Mouse (Mus musculus) left cerebral cortex, postnatal 4 days (tissue): ENCODE results near the gene Ssh2. TPM values are rescaled to one million over a fixed set of nuclear protein-coding genes. Genes with fewer than 3 reads are reported as not detected.
A peak's percentile ranks its signal among the peaks of the same experiment; 100 is the strongest.
"Not testable (repeated sequence)": the region's sequence is repeated elsewhere in the genome, so short reads cannot be mapped to it uniquely, and the experiment has no call there.

Experiments used
- DNase-seq: peaks from one replicate; pipeline ENCODE4 v3.0.0-alpha.2; 2022
- intact Hi-C: fragments of 180-260 bp; cut with DNase I; formaldehyde crosslinking; loops from one replicate; pipeline ENCODE4 v1.15.1; 2025
- total RNA-seq, 2 experiments: library from RNA; stranded (reverse); gene quantifications; 2 replicates each; pipeline ENCODE4 v1.2.3; 2021

Ssh2 gene
- total RNA-seq, 2 experiments from 2014 or later = 60.7 to 62.3 TPM

DNA sequence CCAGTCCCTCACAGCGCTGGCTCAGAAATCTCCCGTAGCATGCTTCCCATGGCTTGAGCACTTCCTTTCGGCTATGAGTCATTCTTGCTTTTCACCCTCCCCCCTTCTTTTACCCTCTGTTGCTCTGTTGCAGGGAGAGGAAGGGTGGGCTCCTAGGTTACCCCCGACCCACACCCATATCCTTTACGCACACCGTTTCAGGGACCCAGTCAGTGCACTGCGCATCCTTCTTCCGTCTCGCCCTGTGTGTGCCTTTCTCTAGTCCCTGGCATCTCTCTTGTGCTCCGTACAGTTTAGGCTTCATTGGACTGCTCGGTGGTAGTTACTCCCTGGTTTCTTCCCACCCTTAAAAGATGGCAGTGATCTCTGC lies 659 bp downstream of the Ssh2 start:
- DNase-seq = no peak
- intact Hi-C loops = loop anchor here (5.0 to 10.0 kb wide), 4 partner anchors 91 to 418 kb away; no protein-coding TSS in a partner anchor

DNA sequence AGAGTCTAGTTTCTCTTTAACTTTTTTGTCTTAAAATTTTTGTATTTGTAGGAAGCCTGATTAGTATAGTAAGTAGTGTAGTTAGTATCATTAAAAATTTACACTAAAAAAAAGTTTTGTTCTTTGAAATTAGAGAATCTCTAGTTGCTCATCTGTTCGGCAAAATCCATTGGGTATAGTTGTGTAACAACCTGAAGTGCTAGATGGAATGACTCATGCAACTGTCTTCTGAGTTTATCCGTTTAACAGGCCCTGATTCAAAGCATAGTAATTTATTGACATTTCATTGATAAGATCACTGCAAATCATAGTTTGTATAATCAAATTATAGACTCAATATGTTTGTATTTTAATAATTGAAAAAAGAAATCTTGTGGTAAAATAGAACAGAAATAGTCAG lies 14.7 kb downstream of the Ssh2 start:
- intact Hi-C loops = no loop called here
- DNase-seq = no peak

DNA sequence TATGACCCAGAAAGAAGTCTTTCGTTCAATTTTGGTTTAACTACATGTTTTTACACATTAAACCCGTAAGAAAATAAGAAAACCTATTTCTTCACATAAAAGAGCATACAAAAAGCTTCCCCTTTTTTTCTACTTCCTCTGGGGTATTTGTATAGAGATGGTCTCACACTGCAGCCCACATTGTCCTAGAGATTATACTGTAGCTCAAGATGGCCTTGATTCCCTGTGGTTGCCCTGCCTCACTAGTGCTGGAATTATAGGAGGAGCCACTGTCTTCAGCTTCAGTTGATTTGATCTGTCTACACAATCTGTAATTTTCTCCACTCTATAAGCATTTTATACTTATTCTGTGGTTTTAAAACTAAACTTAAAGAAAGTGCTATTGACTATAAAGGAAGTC lies 15.4 kb downstream of the Ssh2 start:
- intact Hi-C loops = no loop called here
- no peak for DNase-seq

DNA sequence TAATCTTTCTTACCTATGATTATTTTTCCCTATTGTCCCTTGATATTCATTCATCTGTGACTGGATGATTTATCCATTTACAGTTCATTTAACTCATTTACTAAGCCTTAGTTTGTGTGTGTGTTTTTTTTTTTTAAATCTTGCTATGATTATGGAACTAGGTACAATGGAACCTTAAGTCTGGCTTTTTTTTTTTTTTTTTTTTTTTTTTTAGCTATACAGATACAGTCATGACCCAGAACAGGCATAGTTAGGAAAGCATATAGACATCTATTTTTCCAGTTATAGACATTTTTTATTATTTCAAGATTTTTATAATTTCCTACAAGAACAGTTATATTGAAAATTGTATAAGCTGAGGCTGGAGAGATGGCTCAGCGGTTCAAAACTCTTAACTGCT lies 19.2 kb downstream of the Ssh2 start:
- intact Hi-C loops = no loop called here
- DNase-seq = no peak

DNA sequence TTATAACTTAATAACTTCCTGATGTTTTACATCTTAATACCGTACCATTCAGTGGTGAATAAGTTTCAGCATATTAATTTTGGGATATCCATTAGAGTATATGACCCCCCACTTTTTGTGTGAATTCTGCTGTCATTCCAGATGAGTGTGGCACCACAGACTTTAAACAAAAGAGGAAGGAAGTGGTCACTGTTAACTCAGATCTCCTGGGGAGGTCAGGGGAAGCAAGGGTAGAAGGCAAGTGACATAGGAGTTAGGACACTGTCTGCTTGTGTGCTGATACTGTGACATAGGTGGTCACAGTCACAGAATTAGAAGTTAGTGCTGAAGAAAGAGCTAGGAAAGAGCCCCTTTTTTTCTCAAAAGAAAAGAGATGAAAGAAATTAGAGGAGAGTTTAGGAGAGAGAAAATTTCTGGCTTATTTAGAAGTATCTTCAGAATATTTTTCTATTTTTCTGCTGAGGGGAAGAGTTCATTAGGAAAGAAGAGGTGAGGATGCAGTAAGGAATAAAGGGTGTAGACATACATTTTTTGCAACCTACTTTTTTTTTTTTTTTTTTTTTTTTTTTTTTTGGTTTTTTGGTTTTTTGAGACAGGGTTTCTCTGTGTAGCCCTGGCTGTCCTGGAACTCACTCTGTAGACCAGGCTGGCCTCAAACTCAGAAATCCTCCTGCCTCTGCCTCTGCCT lies 23.7 kb downstream of the Ssh2 start:
- DNase-seq = no peak
- intact Hi-C loops = no loop called here

DNA sequence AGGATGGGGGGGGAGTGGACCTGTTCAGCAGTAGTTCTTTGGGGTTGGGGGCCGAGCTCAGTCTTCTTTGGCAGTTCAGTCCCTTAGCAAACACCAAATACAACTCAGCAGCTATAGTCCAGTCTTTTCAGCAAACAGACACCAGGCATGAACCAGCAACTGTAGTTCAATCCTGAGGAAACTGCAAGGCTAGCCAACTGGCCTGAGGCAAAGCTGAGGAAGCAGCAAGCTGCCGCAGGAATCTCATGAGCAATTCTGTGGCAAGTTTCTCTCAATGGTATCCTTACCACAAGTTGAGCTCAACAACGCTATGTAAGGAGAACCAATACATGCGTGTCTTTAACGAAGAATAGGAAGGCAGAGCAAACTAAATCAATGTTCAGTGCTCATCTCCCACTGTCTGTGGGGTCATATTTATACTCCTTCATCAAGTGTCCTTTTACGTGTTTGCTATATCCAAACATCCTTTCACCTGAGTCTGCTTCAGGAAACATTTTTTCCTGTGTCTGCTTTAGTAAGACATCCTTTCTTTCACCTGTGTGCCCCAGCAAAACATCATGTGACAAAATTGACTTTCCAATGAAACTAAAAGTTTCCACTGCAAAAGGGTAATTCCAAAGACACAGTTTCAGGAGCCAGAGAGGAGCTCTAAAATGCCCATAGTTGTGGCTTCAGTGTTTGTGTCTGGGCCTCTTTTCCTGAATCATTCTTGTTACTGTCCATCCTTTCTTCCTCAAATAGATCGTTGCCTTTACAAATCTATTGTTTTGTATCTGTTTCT lies 24.6 kb downstream of the Ssh2 start:
- intact Hi-C loops = no loop called here

DNA sequence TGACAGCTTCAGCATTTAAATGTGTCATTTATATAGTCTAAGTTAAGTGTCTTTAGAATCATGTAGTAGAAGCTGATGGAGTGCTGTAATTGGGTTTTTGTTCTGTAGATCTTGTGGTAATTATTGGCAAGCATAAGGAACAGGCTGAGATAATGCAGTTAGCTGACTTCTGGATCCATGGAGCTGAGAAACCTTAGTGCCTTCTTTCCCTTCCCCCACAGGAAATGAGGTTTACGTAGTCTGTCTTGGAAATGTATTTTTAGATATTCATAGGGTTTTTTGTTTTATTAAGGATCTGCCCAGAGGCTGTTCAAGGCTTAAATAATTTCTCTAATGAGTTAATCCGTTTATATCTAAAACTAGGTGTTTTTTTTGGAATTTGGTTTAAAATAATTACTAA lies 26.8 kb downstream of the Ssh2 start:
- intact Hi-C loops = no loop called here
- DNase-seq = no peak

More for the DNA sequence above, 24.6 kb downstream of the Ssh2 start:
- no peak for DNase-seq

DNA sequence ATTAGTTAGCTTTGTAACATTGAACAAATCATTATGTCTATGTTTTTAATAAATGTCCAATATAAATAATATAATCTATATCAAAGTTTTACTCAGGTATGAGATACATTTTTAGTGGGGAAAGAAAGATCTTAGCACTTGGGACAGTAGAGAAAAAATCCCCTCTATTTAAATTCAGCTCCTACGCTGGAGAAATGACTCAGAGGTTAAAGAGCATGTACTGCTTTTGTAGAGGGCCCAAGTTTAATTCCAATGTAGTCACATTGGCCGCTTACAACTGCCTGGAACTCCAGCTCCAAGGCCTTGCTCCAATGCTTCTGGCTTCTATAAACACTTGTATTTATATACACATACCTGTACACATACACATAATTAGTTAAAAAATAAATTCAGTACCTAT lies 36.7 kb downstream of the Ssh2 start:
- intact Hi-C loops = no loop called here
- DNase-seq = no peak

DNA sequence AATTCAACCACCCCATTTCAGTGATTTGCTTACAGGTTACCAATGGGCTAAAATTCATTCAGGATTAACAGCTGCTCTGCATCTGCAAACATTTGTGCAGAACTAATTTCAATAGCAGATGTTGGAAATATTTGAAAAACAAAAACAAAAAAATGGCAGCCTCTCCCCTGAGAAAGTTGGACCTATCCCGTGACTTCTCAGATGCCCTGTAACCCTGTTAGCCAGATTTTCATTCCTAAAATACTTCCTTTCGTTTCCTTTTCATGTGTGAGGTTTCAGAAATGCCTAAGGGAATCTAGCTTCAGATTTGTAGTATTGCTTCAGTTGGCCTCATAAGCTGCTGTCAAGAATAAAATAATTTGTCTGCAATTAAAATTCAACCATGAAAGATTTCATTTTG lies 43.4 kb downstream of the Ssh2 start:
- DNase-seq = no peak
- intact Hi-C loops = no loop called here

DNA sequence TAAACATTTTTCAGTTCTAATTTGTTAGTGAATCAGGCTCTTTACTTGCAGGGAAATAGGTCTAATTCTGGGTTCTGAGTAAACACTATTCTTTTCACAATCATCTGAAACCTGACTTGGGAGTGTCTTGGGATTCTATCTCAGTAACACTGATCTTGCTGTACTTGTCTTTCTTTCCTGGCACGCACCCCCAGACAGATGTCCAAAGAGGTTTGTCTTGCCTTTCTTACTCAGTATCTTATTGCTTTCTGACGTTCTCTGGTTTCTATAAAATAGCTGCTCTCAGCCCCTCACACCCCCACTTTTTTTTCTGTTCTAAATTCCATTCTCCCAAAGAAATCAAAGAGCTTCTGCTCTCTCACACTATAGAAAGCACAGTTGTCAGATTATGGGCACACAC lies 51.3 kb downstream of the Ssh2 start:
- intact Hi-C loops = no loop called here
- no peak for DNase-seq

DNA sequence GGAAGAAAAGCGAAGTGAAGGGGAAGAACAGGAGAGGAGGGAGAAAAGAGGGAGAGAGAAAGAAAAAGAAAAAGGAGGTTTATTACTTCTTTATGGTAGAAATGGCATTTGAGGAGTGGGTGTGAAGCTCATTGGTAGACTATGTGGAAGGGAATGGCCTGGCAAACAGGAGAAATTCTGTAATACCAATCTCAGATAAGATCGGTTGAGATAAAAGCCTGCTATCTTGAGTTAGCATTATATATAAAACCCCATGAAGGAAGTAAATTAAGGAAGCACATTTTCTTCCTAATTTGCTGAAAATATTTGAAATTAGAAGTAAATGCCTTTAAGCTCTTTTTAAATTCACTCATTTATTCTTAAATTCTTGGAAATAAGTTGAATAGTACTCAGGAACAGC lies 59.9 kb downstream of the Ssh2 start:
- intact Hi-C loops = no loop called here
- no peak for DNase-seq

DNA sequence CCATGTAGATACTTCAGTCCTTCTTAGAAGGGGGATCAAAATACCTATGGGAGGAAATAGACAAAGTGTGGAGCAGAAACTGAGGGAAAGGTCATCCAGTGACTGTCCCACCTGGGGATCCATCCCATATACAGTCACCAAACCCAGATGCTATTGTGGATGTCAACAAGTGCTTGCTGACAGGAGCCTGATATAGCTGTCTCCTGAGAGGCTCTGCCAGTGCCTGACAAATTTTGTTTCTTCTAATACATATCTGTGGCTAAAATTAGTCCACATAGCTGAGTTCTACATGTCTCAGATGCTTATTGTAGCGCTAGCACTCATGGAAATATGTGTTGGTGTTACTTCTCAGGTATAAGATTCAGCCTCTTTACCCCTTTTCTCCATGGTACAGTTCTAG lies 62.5 kb downstream of the Ssh2 start:
- intact Hi-C loops, DNase-seq: not testable (repeated sequence)

DNA sequence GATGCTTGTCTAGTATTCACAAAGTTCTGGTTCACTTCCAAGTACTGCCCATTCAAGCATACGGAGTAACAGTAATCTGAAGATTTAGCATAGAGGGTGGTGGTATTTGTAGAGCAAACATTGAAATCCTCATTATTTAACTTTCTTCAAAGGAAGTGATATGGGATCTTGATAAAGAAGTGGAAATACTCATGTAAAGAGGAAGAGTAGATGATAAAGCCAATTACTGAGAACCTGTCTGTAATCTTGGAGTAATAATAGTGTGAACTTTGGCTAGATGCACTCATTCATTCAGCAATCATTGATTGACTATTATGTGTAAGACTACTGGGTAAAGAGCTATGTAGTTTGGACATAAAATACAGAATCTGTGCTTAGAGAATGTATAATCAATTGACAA lies 64.1 kb downstream of the Ssh2 start:
- no peak for DNase-seq
- intact Hi-C loops = no loop called here

DNA sequence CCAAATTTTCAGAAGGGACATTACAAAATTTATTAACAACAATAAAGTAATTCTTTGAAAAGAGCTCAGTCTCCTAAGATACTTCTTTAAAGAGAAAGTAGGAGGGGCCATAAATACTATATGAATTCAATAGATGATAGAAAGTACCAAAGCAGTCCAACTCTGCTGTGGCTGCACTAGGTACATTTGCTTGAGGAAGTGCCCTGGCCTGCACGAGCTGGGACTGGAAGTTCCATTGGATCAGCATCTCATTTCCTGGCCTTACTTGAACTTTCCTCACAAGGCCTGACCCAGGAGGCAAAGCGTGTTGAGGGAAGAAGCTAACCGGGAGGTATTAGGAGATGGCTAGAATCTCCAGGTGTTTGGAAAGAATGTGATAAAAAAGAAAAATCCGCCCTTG lies 75.4 kb downstream of the Ssh2 start:
- intact Hi-C loops = no loop called here
- no peak for DNase-seq

DNA sequence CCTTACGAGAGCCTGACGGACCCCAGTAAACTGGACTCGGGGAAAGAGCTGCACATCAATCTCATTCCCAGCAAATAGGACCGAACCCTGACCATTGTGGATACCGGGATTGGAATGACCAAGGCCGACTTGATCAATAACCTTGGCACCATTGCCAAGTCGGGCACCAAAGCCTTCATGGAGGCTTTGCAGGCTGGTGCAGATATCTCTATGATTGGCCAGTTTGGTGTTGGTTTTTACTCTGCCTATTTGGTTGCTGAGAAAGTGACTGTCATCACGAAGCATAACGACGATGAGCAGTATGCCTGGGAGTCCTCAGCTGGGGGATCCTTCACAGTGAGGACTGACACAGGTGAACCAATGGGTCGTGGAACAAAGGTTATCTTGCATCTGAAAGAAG lies 77.6 kb downstream of the Ssh2 start:
- DNase-seq, intact Hi-C loops: not testable (repeated sequence)

DNA sequence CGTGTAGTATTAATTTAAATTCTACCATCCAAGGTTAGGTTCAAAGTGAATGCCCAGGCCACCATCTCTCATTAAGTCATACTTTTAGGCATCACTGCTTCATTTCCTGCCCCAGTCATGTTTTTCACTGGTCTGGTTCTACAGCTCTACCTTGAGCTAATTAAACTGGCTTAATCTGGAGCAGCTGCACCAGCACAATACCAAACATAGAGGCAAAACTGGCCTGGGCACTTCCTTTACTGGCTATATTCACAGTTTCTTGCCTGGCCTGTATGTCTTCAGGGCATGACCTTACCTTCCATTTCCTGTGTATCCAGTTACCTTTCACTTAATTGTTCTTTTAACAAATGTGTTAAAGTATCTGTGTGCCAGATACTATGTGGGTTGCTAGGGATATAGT lies 81.2 kb downstream of the Ssh2 start:
- no peak for DNase-seq

DNA sequence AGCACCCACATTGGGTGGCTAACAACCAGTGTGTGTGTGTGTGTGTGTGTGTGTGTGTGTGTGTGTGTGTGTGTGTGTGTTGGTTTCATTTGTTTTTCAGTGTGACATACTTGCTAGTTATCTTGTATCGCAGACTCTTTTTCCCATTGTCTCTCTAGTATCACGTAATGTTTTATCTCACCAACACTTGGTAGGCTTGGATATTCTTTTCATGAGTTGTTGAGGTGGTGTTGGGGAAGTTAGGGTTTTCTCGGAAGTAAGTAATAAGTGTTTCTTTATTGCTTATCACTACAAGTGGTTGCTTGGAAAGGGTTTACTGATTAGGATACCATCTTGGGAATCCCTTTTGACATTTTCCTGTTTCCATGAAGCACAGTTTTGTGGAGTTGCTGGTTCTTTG lies 91.1 kb downstream of the Ssh2 start:
- no peak for DNase-seq
- intact Hi-C loops = loop anchor here (5.0 kb wide), 1 partner anchor 90 kb away; the partner anchor contains the start of gene Ssh2

More for the DNA sequence above, 81.2 kb downstream of the Ssh2 start:
- intact Hi-C loops = no loop called here

DNA sequence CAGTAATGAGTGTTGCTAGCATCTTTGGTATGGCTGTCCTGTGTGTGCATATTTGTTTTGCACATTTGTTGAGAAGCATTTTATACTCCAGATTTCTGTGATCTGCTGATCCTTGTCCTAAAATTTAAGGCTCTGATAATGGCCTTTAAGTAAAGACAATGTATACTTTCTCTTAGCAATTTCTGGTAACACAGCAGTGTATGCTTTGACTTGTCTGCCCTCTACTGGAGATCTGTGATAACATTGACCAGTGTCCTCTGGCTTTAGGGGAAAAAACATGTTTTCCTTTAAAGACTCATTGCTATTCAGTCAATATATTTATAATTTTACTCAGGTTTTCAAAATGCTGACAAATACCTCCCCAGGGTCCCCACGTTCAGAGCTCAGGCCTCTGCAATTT lies 92.4 kb downstream of the Ssh2 start:
- peak; percentile 6 for DNase-seq
- intact Hi-C loops = loop anchor here (2.0 to 5.0 kb wide), 2 partner anchors 91 to 208 kb away; partner anchors contain the start of gene Ssh2

DNA sequence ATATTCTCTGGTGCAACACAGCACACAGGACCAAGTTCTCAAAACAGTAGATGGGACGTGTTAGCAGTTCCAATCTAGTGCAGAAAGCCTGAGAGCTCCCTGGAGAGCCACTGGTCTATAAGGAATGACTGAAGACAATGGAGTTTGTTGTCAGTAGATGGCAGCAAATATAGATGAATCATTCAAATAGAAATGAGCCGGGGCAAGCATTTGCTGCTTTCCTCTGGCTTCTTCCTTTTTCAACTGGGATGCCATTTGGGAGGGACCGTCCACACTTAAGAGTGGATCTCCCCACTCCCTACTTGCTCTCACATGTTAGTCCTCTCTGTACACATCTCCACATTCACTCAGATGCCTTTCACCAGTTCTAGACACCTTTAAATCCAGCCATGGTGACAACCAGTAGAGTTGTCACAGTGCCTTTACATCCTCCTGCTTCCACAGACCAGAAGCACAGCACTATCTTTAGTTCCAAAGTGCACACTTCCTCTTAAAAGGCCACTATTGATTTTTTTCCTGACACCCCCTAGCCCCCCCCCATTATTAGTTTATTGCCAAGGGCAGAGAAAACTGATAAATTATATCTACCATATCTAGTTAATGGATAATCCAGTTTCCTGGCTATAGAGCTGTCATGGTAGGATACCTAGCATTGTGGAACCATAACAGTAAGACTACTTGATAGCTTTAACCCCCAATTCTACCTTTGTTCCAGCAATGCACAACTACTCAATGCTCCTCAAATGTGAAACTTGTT lies 101.8 kb downstream of the Ssh2 start:
- DNase-seq = no peak
- intact Hi-C loops = loop anchor here (10.0 kb wide), 1 partner anchor 127 kb away; no protein-coding TSS in a partner anchor

DNA sequence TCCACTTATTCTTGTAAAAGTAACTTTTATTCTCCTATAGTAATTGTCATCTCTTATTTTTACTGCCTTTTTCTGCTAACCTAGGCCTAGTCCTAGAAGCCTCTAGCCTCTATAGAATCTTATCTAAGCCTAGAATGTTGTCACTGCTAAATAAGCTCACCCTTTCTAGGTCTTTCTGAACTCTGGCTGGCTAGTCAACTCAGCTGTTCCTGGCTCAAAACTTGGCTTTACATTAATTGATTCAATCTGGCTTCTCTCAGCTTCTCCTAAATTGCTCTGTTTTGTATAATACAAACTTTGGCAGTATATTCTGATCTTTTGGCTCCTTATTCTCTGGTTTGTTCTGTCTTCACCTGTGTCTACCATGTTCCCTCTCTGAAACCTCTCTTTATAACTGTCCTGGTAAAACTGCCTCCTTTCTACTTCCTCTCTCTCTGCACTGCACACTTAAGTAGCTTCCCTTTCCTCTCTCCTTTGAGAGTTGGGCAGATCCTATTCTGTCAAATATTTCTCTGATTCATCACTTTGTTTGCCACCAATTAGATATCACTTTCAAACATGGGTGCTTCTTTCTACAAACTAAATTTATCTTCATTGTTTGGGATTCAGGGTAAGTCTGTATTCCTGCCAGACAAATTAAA lies 102.5 kb downstream of the Ssh2 start:
- DNase-seq = no peak
- intact Hi-C loops = loop anchor here (10.0 kb wide), 1 partner anchor 126 kb away; no protein-coding TSS in a partner anchor

DNA sequence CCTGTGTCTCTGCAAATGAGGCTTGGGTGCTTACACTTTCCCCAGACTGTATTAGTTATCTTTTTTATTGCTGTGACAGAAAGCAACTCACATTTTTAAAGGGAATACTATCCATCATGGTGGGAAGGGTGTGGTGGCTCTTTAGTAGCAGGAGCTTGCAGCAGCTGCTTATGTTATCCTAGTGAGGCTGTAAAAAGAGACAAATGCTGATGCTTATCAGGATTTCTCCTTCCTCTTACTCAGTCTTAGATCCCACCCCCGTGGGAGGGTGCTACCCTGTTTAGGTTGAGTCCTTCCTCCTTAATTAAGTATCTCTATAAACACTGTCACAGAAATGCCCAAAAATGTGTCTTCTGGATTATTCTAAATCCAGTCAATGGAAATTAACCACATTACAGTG lies 105.1 kb downstream of the Ssh2 start:
- DNase-seq = no peak
- intact Hi-C loops = no loop called here
